Mouse (Mus musculus) induced T-regulatory cell, adult 2 months (primary cell): ENCODE results near the gene Pla2g4b.

Source experiments
- DNase-seq: peaks from one replicate; pipeline ENCODE4 v3.0.0-alpha.2; 2012; ENCODE audit warnings: low read depth

The Pla2g4b gene

DNA sequence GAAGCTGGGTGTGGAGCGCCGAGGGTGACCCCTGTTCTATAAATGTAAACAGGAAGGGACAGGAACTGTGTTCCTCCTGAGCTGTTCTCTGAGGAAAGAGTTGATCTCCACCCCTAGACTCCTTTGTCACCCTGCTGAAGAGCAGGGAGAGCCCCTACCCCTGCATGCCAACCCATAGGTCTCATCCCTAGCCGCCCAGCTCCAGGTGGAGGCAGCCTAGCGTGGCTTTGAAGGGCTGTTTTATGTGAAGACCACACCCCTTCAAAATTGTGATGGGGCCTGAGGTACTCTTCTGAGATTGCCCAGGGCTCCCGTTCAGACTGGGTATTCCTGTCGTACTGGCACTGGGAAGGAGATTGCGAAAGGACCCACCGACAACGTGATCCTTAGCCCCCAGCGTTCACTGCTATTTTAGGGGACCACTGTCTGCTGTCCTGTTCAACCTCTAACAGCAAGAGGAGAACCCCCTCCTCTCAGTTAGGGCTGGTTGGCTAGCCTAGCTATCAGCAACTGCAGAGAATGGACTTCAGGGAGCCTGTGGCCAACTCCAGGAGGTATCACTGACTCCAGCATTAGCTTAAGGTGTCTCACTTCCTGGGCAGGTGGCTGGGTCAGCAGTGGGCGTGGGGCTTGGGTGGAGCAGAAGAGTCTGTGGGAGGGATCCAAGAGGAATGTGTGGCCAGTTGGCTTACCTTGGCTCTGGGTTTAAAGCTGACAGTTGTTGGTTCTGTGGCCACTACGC lies at the start of gene Pla2g4b:
Gene Pla2g4b (plus strand): TSS at position 692 of the 742 bp plus-strand sequence.
- no peak for DNase-seq

DNA sequence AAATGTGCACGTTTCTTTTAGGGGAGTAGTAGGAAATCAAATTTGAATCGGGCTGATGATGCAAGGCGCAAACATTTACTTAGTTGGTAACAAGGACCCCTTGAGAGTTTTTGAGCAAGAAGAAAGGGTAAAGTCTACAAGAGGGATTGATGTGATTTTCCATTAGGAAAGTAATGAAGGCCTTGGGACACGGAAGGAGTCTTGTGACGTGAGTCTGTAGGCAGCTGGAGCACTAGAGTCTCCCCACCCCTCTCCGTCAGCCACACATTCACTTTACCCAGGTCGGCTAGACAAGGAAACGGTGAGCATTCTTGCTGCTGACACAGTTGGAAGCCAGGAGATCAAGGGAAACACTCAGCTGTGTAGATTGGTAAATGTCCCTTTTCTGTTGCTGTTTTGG lies 47.3 kb upstream of the Pla2g4b start:
- DNase-seq, result no peak

DNA sequence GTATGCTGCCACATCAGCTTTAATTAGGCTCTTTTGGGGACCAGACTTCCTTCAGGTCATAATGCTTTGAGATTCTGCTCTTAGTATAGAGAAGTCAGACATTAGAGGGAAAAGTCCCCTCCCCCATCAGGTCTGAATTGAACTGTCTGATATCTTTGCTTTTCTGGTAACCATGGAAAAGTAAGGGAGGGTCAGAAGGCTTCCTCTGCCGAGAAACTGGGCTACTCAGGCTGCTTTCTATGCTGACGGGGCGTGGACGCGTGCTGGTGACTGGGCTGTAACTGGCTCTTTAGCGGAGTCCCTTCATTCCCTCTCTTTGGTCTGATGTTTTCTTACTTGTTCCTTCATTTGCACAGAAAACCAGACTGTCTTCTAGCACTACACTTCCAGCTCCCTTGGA lies 46.8 kb upstream of the Pla2g4b start:
- no peak for DNase-seq

DNA sequence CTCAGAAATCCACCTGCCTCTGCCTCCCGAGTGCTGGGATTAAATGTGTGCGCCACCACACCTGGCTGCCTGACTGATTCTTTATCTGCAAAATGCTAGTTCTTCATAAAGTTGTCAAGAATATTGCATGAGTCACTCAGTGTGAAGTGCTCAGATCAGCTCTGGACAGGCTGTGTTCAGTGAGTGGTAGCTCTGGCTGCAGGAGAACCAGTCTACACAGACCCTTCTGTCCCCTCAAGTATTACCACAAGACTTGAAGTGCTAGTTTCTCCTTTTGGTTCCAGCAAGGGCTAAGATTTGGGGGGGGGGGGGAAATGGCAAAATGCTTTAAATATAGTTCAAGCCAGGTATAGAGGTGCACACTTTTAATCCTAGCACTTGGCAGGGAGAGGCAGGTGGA lies 45.8 kb upstream of the Pla2g4b start:
- no peak for DNase-seq

DNA sequence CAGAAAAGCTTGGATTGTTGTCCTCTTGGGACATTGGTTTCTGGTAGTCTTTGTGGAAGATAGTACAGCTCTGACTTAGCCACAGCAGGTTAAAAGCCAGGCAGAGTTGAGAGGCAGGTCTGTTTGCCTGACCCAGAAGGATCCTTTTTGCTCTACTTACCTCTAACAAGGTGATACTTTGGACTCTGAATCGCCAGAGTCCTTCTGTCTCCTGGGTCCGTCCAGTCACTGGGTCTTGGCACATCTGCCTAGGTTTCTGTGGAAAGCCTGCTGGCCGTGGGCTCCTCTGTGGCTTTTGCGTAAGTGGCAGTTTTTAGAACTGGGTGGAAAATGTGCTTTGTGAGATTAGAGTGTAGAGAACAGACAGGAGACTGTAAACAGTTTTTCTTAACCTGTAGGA lies 44.3 kb upstream of the Pla2g4b start:
- no peak for DNase-seq

DNA sequence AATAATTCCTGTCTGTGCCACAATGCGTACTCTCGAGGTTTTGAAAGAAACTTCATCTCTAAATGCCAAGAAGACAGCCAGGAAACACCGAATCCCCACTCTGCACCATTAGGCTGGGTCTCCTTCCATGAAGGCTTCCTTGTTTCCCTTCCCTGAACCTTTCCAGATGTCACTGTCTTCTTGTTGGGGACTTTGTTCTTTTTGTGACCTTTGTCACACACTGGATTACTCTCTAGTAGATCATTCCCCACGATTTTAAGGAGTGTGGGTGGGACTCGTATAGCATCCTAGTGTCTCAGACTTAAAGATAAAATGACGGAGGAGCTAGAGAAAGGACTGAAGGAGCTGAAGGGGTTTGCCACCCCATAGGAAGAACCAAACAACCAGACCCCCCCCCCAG lies 42.3 kb upstream of the Pla2g4b start:
- DNase-seq, result no peak

DNA sequence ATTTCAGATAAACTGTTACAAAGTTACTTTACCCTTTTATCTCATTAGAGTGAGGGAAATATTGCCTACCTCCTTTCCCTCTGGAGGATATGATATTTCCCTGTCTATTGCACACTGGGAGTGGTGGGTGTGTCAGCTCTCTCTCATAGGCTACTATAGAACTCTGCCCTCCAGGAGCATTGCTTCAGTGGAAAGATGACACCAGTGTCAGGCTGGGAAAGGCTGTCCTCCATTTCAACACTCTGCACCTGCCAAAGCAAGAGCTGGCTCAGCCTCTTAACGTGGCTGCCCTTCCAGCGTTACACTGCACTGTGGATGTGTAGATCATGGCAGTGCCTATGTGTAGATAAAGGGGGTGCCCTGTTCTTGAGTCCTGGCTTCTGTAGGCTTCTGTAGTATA lies 40.9 kb upstream of the Pla2g4b start:
- no peak for DNase-seq

DNA sequence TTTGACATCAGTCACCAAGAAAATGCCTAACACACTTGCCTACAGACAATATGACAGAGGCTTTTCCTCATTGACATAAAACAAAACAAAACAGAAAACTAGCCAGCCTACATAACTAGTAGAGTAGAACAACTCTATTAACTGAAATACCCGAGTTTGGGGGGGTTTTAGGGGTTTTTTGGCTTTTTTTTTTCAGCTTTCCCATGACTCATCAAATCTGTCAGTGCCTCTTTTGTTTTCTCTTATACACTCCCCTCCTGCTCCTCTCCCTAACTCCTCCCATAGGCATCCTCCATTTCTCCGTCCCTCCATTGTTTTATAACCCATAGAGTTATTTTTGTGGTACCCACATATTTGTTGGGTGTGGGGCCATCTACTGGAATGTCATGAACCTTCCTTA lies 39.7 kb upstream of the Pla2g4b start:
- DNase-seq, result no peak

DNA sequence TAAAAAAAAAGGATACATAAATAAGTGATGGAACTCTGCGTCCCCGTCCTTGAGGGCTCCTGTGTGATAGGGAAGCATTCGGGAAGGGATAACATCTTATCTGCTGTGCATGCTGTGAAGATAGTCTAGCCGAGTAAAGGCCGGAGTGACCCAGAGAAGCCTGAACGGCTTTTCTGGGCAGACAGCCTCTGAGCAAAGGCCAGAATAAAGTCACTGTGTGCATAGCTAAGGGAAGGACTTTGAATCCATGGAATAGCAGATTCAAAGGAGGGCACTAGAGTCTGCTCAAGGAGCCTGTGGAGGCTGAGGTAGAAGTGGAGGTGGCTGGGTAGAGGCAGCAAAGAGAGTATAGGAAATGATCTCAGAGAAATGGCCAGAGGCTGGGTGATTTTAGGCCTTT lies 38.4 kb upstream of the Pla2g4b start:
- DNase-seq, result no peak

DNA sequence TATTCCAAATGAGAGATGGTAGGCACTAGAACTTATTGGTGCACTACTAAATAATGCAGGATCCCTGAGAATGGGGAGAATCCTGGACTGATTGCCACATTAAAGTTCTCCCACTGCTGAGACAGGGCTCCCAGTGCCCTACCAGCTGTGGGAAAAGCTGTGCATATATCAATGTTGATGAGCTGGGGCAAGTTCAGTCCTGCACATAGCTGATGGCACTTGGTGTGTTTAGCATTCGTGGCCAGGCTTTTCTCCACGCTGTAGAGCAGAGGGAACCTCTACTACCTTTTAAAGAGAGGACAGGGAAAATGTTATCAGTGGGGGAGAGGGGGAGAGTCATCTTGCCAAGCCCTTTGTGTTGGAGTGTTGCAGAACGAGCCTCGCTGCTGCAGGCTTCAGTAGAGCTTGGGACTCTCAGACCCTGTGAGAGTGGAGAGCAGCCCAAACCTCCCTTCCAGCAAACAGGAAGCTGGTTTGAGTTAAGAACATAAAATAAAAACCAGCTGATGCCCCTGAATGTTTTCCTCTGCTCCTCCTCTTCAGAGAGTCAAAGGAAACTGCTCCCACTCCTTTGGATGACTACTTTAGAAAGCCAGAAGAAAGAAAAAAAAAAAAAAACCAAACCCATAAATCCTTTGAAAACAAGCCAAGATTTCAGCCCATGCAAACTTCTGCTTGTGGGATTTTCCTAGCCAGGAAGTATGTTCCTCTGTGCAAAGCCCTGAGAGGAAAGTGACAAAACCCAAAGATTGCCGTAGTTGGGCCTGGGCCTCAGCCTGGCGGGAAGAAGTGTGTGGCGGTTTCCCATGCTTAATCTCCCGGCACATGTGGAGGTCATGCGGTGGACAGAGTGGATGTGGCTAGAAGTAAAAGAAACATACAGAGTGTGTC lies 37.6 kb upstream of the Pla2g4b start:
- no peak for DNase-seq

DNA sequence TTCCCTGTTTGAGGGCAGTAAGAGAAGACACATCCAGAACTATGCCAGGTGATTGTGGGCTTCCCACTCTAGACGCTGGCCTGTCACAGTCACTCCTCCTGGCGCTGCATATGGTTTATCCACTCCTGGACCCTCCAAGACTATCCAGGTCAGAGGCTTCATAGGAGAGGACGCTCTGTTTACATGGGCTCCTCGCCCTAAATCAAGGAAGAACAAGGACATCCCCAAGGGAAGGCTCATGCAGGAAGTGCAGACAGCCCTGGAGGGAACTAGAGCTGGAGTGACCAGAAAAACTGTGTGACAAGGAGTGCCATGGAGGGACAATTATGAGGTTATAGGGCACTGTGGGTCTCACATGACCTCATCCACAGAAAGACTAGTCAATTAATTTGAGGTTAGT lies 35.9 kb upstream of the Pla2g4b start:
- no peak for DNase-seq

DNA sequence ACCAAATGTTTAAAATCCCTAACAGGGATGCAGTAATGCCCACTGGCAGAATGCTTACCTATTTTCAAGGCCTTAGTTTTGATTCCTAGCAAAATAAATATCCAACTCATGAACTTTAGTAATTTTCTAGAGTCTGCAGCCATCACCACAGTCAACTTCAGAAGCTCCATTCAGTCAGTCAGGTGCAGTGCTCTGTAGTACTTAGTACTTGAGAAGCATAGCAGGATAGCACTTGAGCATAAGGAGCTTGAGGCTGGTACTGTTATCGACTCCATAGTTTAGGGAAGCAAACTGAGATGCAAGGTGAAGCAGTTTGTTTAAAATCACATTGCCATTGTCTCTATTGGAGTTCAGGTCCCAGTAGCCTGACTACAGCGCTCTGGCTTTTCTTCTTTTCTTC lies 33.5 kb upstream of the Pla2g4b start:
- no peak for DNase-seq

DNA sequence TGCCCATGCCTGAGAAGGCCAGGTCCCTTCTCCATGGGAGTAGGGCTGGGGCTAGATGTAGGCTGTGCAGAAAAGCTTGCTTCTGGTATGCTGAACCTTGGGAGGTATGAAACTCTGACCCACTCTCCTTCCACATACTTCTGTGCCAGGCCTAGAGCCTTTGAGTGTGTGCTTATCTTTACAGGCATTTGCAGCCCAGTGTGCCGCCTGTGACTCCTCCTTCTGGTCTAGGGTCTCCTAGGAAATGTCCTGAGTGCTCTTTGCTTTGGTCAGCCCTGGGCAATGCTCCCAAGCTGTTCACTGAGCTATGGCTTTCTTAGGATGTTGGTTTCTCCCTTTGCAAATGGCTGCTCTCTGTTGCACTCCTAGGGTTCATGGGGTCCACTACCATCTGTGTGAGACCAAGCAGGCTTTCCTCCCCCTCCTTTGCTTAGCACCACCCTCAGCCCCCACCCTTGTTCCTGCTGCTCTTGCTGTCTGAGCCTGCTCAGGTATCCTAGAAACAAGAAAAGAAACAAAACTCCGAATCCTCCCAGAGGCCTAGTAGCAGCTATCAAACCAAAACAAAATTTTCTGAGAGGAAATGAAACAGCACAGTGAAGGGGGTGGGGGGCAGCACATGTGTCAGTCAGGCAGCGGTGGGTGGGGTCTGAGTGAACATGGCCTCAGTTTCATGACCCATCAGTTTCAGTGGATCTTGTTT lies 32.2 kb upstream of the Pla2g4b start:
- DNase-seq, result no peak

DNA sequence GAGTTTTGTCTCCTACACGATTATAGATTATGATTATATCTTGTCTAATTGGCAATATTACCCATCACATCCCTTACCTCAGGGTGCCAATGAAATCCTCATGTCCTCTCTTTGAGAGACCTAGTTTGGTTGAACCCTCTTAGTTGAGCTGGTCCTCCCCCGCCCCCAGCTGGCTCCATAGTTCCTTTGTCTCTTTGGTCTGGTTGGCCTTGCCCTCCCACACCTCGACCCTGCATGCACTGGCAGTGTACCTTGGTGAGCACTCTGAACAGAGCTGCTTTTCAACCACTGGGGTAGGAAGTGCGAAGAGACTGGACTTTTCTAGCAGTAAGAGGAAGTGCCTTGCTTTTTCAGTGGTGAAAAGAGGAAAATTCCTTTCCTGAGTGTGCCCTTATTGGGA lies 31.3 kb upstream of the Pla2g4b start:
- DNase-seq, result no peak

DNA sequence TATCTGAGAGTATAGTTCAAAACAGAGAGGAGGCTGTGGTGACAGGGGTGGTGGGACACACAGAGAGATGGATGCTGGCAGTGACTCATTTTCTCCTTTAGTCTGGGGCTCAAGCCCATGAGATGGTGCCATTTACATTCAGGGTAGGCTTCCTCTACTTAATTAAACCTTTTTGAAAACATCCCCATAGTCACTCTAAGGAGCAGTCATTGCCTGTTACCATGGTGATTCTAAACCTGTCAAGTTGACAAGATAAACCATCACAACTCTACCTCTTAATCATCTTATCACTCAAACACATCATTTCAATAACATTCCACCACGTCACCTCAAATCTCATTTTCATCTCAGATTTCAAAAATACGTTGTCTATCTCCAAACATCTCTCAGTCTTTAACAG lies 29.2 kb upstream of the Pla2g4b start:
- peak; percentile 44 for DNase-seq

DNA sequence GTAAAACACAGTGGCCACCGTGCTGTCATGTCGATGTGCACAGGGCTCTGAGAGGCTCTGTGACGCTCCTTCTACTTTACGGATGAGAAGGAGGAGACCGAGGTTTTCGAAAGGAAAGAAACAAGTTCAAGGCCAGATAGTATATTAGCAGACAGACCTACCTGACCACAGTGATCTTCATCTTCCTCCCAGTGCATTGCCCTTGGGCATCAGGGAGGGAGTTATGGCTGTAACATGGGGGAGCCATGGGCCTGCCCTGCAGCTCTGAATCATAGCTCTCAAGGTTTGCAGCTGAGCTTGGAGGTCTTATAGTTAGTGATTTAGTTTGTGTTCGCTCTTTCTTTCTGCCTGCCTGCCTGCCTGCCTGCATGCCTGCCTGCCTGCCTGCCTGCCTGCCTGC lies 26.5 kb upstream of the Pla2g4b start:
- DNase-seq, result no peak

DNA sequence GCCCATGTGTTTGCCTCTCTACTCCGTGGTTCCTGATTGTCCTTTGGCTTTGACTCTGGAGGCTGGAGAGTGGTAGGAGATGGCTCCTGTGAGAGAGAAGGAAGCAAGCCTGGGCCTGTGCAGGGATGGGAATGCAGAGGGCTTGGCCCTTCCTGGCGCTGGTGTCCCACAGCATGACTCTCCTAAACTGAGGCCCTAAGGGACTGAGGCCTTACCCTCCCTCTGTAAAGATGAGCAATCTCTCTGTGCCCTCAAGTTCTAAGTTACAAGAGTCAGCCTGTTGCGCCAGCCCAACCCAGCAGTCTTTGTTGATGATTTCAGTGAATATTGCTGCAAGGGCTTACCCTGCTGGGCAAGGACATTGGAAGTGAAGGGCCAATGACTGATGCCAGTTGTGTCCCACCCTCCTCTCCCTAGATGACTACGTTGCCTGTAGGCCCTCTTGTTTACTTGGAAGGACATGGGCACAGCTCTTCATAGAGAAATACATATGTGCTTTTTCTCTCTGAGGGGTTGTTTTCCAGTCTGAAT lies 25.5 kb upstream of the Pla2g4b start:
- DNase-seq, result no peak

DNA sequence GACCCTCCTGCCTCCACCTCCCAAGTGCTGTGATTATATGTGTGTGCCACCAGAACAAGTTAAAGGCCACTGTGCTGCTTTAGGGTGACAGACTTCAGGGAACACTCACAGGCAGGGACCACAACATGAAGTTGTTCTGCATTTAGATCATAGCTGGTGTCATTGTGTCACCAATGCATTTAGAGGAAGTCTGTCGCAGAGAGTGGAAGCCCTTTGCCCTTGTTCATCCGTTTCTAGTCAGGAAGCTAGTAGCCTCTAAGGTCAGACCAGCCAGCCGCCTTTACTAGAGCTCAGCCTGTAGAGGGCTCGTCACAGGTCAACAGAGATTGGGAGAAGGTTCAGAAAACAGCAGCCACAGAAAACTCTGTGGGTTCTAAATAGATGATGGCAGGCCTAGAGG lies 24.5 kb upstream of the Pla2g4b start:
- no peak for DNase-seq

DNA sequence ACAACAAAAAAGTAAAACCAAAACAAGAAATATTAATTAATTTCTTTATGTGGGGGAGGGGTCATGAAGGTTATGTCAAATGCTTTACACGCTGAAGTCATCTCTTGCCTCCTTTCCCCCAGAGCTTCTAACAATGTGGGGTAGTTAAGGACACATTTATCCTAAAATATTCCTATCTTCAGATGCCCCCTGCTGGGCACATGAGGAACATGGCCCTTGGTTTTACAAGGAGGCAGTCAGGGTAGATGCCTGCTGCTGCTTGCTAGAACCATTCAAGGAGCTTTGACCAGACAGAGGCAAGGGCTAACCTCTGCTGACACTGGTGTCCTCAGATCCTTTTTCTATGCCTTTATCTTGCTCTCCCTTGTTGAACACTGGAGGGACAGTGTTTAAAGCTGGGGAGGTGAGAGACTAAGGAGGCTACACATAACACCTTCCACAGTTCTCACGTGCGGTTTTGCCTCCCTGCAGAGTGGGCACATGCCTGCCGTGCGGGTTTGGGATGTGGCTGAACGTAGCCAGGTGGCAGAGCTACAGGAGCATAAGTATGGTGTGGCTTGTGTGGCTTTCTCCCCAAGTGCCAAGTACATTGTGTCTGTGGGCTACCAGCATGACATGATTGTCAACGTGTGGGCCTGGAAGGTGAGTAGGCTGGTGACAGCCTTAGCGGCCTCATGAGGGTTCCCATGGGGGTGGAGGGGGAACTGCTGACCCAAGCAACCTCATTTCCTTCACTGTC lies 21.6 kb upstream of the Pla2g4b start:
- DNase-seq, result peak; percentile 69

DNA sequence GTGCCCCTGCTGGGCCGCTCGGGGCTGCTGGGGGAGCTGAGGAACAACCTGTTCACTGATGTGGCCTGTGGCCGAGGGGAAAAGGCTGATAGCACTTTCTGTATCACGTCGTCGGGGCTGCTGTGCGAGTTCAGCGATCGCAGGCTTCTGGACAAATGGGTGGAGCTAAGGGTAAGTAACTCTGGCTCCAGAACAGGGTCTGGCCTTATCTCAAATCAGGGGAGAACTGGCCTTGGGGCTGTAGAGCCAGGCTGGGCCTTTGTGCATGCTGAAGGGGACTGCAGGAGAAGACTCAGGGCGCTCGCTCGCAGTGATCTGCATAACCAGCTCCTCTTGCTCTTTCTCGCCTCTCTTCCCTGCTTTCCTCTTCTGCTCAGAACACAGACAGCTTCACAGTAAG lies 20.3 kb upstream of the Pla2g4b start:
- no peak for DNase-seq

DNA sequence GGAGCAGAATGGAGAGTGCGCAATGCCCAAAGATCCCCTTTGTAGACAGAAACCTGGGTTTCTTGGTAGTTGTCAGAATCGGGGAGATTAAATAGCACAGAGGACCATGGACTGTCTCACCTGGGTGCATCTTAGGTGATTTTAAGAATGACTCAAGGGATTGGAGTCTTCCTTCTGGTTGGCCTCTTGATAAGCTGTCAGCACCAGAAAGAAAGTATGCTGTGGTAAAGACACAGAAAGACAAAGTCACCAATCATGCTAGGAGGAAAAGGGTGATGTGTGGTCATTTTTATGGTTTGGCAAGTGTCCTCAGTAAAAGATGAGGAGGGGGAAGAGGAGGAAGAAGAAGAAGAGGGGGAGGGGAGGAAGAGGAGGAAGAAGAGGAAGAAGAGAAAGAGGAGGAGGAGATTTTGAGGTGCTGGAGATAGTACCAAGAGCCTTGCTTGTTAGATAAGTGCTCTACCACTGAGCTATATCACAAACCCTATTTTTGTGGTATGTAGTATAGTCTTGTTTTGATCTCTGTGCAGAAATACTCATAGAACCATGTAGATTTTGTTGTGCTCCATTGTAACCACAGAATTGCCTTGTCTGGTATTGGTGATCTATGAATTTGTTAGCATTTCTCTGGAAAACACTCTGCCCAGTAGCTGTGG lies 19.3 kb upstream of the Pla2g4b start:
- no peak for DNase-seq
